Mouse (Mus musculus): ENCODE data around the gene Tasp1. TPM values are rescaled to one million over a fixed set of nuclear protein-coding genes. Genes with fewer than 3 reads are reported as not detected.

The Tasp1 gene
- total and polyA plus RNA-seq, 3 experiments, result 17.0 to 31.5 TPM; not detected in 1

- H3K27me3 ChIP-seq (ENCODE audit: control insufficient read depth in 1 of 2, insufficient read depth in 2 of 2, low read length in 2 of 2), result no peaks in the 10 kb centered on the region
- H3K4me1 ChIP-seq (ENCODE audit: control insufficient read depth in 1 of 2, insufficient read depth in 2 of 2, low read length in 2 of 2), result peaks cover 0 to 3% of the 10 kb centered on the region in 2 experiments; a peak in 1 of 4 replicates
- no peak for TF ChIP-seq HCFC1 (IDR thresholded peaks at IDR 0.05; ENCODE audit: low read depth, low read length)
- TF ChIP-seq USF2 (IDR thresholded peaks at IDR 0.05; ENCODE audit: borderline replicate concordance in 1 of 2, insufficient read depth in 1 of 2, low read depth in 1 of 2, low read length in 2 of 2), result no peak
- no peak for TF ChIP-seq MEF2A (IDR thresholded peaks at IDR 0.05; ENCODE audit: extremely low read depth, insufficient replicate concordance, low read depth, low read length, poor library complexity, severe bottlenecking)
- TF ChIP-seq ZKSCAN1 (IDR thresholded peaks at IDR 0.05; ENCODE audit: low read depth, low read length), result no peak
- TF ChIP-seq MAX (IDR thresholded peaks at IDR 0.05; ENCODE audit: low read length), result no peak
- no peak for TF ChIP-seq KAT2A (conservative IDR thresholded peaks at IDR 0.05; ENCODE audit: low read depth, low read length)
- no peak for TF ChIP-seq ZMIZ1 (IDR thresholded peaks at IDR 0.05; ENCODE audit: low read depth, low read length)
- no peak for TF ChIP-seq NELFE (IDR thresholded peaks at IDR 0.05; ENCODE audit: low read depth, low read length)
- H3K27ac ChIP-seq (ENCODE audit: control insufficient read depth, low read depth, low read length), result no peak overlapping the region
- no peaks in the 10 kb centered on the region for H3K79me2 ChIP-seq (ENCODE audit: control insufficient read depth, insufficient read depth, low read length, poor library complexity)
- H3K4me3 ChIP-seq (ENCODE audit: control insufficient read depth in 1 of 2, insufficient read depth in 1 of 2, low read depth in 2 of 2, low read length in 2 of 2), result no peak overlapping the region
- no peak overlapping the region for H3K9ac ChIP-seq (ENCODE audit: control insufficient read depth, low read depth, low read length, poor library complexity, severe bottlenecking)
- no peak for DNase-seq (ENCODE audit: low read depth, low spot score)
- H3K36me3 ChIP-seq (ENCODE audit: control insufficient read depth in 1 of 2, insufficient read depth in 2 of 2, low read length in 2 of 2), result peaks cover 2 to 5% of the 10 kb centered on the region in 2 experiments; a peak in 3 of 4 replicates
- no peaks in the 10 kb centered on the region for H3K9me3 ChIP-seq (replicated peaks; ENCODE audit: insufficient read depth, low read length)
Observed at GRCm38 (mm10) chr2:139934577-139934976, 132.0 kb downstream of the Tasp1 start.

- Histone ChIP-seq H3K27ac (ENCODE audit: control insufficient read depth, low read depth, low read length) (no peak overlapping the region), H3K9me3 (replicated peaks; ENCODE audit: insufficient read depth, low read length) (no peaks in the 10 kb centered on the region), H3K4me3 (ENCODE audit: control insufficient read depth in 1 of 2, insufficient read depth in 1 of 2, low read depth in 2 of 2, low read length in 2 of 2) (no peak overlapping the region), H3K9ac (ENCODE audit: control insufficient read depth, low read depth, low read length, poor library complexity, severe bottlenecking) (no peak overlapping the region), H3K4me1 (ENCODE audit: control insufficient read depth in 1 of 2, insufficient read depth in 2 of 2, low read length in 2 of 2) (peaks cover 0 to 3% of the 10 kb centered on the region in 2 experiments; a peak in 1 of 4 replicates), H3K27me3 (ENCODE audit: control insufficient read depth in 1 of 2, insufficient read depth in 2 of 2, low read length in 2 of 2) (no peaks in the 10 kb centered on the region), H3K36me3 (ENCODE audit: control insufficient read depth in 1 of 2, insufficient read depth in 2 of 2, low read length in 2 of 2) (peaks cover 2 to 5% of the 10 kb centered on the region in 2 experiments; a peak in 3 of 4 replicates), H3K79me2 (ENCODE audit: control insufficient read depth, insufficient read depth, low read length, poor library complexity) (no peaks in the 10 kb centered on the region)
- no peak for DNase-seq (ENCODE audit: low read depth, low spot score)
- TF ChIP-seq RAD21 (IDR thresholded peaks at IDR 0.05; ENCODE audit: low read depth, low read length), result no peak
- TF ChIP-seq TBP (IDR thresholded peaks at IDR 0.05; ENCODE audit: low read depth, low read length), result no peak
- TF ChIP-seq NELFE (IDR thresholded peaks at IDR 0.05; ENCODE audit: low read depth, low read length), result no peak
- no peak for TF ChIP-seq MYB (IDR thresholded peaks at IDR 0.05; ENCODE audit: low read depth, low read length)
- no peak for TF ChIP-seq MAX (IDR thresholded peaks at IDR 0.05; ENCODE audit: low read length)
- TF ChIP-seq USF2 (IDR thresholded peaks at IDR 0.05; ENCODE audit: borderline replicate concordance in 1 of 2, insufficient read depth in 1 of 2, low read depth in 1 of 2, low read length in 2 of 2), result no peak
- TF ChIP-seq MEF2A (IDR thresholded peaks at IDR 0.05; ENCODE audit: extremely low read depth, insufficient replicate concordance, low read depth, low read length, poor library complexity, severe bottlenecking), result no peak
- TF ChIP-seq ETS1 (IDR thresholded peaks at IDR 0.05; ENCODE audit: low read depth, low read length), result no peak
- TF ChIP-seq GATA1 (IDR thresholded peaks at IDR 0.05; ENCODE audit: low read depth, low read length), result no peak
- TF ChIP-seq POLR2A (IDR thresholded peaks at IDR 0.05; ENCODE audit: control insufficient read depth in 1 of 2, insufficient read depth in 1 of 2, low read depth in 1 of 2, low read length in 2 of 2, poor library complexity in 1 of 2), result no peak
- no peak for TF ChIP-seq BHLHE40 (IDR thresholded peaks at IDR 0.05; ENCODE audit: borderline replicate concordance, low read depth, low read length)
- TF ChIP-seq POLR2AphosphoS2 (IDR thresholded peaks at IDR 0.05; ENCODE audit: low read length), result no peak
- TF ChIP-seq KAT2A (conservative IDR thresholded peaks at IDR 0.05; ENCODE audit: low read depth, low read length), result no peak
- TF ChIP-seq SMC3 (IDR thresholded peaks at IDR 0.05; ENCODE audit: low read depth, low read length), result no peak
Observed at GRCm38 (mm10) chr2:139934033-139934572, 132.5 kb downstream of the Tasp1 start.
